Comparison of ENCODE assay signal across 8 mouse cellular contexts in genomic region chr8:84847684-84848435, GRCm38 (mm10). TPM values are rescaled to one million over a fixed set of nuclear protein-coding genes. Genes with fewer than 3 reads are reported as not detected.
DNase-seq lines count a peak whose midpoint lies in the region; ATAC-seq and TF ChIP-seq lines count a peak whose summit lies in the region.

No protein-coding gene starts in this region.

- peak overlapping the region; percentile 38 for H3K9ac ChIP-seq in liver, adult 2 months (ENCODE audit: low read depth, low read length)

- peaks cover 10% of the 10 kb centered on the region; the same call in 1 of the 2 replicates for H3K79me2 ChIP-seq in liver, adult 2 months (ENCODE audit: control insufficient read depth, insufficient read depth, low read length)

- peak overlapping the region; percentile 79 for H3K4me3 ChIP-seq in erythroblast, embryonic 14.5 days (replicated peaks)
- peak overlapping the region; percentile 77 for H3K4me3 ChIP-seq in E14TG2a.4 (replicated peaks; ENCODE audit: low read length)
- H3K4me3 ChIP-seq in forebrain, embryonic 10.5 days: peak overlapping the region; percentile 97
- 0 out of 2 replicates have a peak overlapping the region, but pooled peaks have one; percentile 68 for H3K4me3 ChIP-seq in liver, adult 2 months (ENCODE audit: insufficient read depth, low read depth, low read length)
- H3K4me3 ChIP-seq in small intestine, adult 2 months (ENCODE audit: low read depth, low read length): no peak overlapping the region

- H3K4me1 ChIP-seq in erythroblast, embryonic 14.5 days (ENCODE audit: control insufficient read depth): peaks cover 47% of the 10 kb centered on the region
- peaks cover 47% of the 10 kb centered on the region for H3K4me1 ChIP-seq in E14TG2a.4 (replicated peaks; ENCODE audit: low read depth, low read length)
- peaks cover 41% of the 10 kb centered on the region for H3K4me1 ChIP-seq in forebrain, embryonic 10.5 days
- H3K4me1 ChIP-seq in liver, adult 2 months (ENCODE audit: control insufficient read depth, insufficient read depth, low read length): peaks cover 20% of the 10 kb centered on the region
- H3K4me1 ChIP-seq in small intestine, adult 2 months (ENCODE audit: control insufficient read depth, insufficient read depth, insufficient read length, low read length): peaks cover 17% of the 10 kb centered on the region; the same call in 1 of the 2 replicates

- no peak for TF ChIP-seq POLR2A in liver, adult 2 months (IDR thresholded peaks at IDR 0.05; ENCODE audit: extremely low read depth, insufficient read depth, low read length)
- no peak for TF ChIP-seq POLR2A in small intestine, adult 2 months (IDR thresholded peaks at IDR 0.05; ENCODE audit: low read depth, low read length)

- H3K9me3 ChIP-seq in erythroblast, embryonic 14.5 days (ENCODE audit: control insufficient read depth, low read length): no peaks in the 10 kb centered on the region
- H3K9me3 ChIP-seq in E14TG2a.4 (ENCODE audit: low read length): no peaks in the 10 kb centered on the region
- no peaks in the 10 kb centered on the region for H3K9me3 ChIP-seq in forebrain, embryonic 10.5 days

- peaks cover 35% of the 10 kb centered on the region for H3K36me3 ChIP-seq in erythroblast, embryonic 14.5 days (ENCODE audit: control insufficient read depth)
- peaks cover 34% of the 10 kb centered on the region for H3K36me3 ChIP-seq in E14TG2a.4 (ENCODE audit: insufficient read depth, low read length)
- peaks cover 32% of the 10 kb centered on the region for H3K36me3 ChIP-seq in forebrain, embryonic 10.5 days (replicated peaks)
- peaks cover 25% of the 10 kb centered on the region for H3K36me3 ChIP-seq in liver, adult 2 months (ENCODE audit: control insufficient read depth, insufficient read depth, low read length)
- H3K36me3 ChIP-seq in small intestine, adult 2 months (ENCODE audit: control insufficient read depth, insufficient read depth, low read length): peaks cover 28% of the 10 kb centered on the region

- no peaks in the 10 kb centered on the region for H3K27me3 ChIP-seq in erythroblast, embryonic 14.5 days (ENCODE audit: control insufficient read depth)
- H3K27me3 ChIP-seq in E14TG2a.4 (ENCODE audit: insufficient read depth, low read length): no peaks in the 10 kb centered on the region
- H3K27me3 ChIP-seq in forebrain, embryonic 10.5 days (ENCODE audit: poor library complexity, severe bottlenecking): no peaks in the 10 kb centered on the region
- no peaks in the 10 kb centered on the region for H3K27me3 ChIP-seq in liver, adult 2 months (ENCODE audit: control insufficient read depth, insufficient read depth, low read length)
- no peaks in the 10 kb centered on the region for H3K27me3 ChIP-seq in small intestine, adult 2 months (ENCODE audit: control insufficient read depth, insufficient read depth, low read length)

- ATAC-seq in erythroblast, adult 5-6 weeks (replicated peaks; ENCODE audit: low FRiP score, poor library complexity, severe bottlenecking): no peak

- H3K27ac ChIP-seq in forebrain, embryonic 10.5 days: peak overlapping the region; percentile 97
- H3K27ac ChIP-seq in liver, adult 2 months (replicated peaks; ENCODE audit: insufficient read depth, low read depth, low read length): peak overlapping the region; percentile 75
- H3K27ac ChIP-seq in small intestine, adult 2 months (ENCODE audit: insufficient read depth, low read depth, low read length): peak overlapping the region; percentile 91

- no peak for TF ChIP-seq CTCF in E14TG2a.4 (conservative IDR thresholded peaks at IDR 0.05; ENCODE audit: low read length)
- TF ChIP-seq CTCF in liver, adult 2 months (IDR thresholded peaks at IDR 0.05; ENCODE audit: low read depth, low read length): no peak
- no peak for TF ChIP-seq CTCF in small intestine, adult 2 months (IDR thresholded peaks at IDR 0.05; ENCODE audit: extremely low read depth, insufficient read length, insufficient replicate concordance, low read depth, low read length)

- DNase-seq in forebrain, embryonic 10.5 days (ENCODE audit: extremely low spot score, low spot score): no peak
- DNase-seq in liver, adult 2 months (ENCODE audit: extremely low read depth, low read depth, low spot score): peak; percentile 72
- DNase-seq in layer of hippocampus, postnatal 25 days (ENCODE audit: extremely low spot score in 1 of 2, low spot score in 1 of 2): no peak
- no peak for DNase-seq in gastrocnemius, postnatal 25 days

- 63% methylated on average over 6 of the region's 6 CpGs for WGBS in forebrain, embryonic 10.5 days
- 34% methylated on average over 6 of the region's 6 CpGs for WGBS in liver, adult 2 months
- 20% methylated on average over 6 of the region's 6 CpGs for WGBS in small intestine, adult 2 months

RNA-seq across cellular contexts. Expression of gene Calr, which starts 1.1 kb away (rescaled TPM):
- 29.4 and 30.9 TPM in 2 replicates for polyA plus RNA-seq in erythroblast, embryonic 14.5 days (2012)
- total RNA-seq in erythroblast, adult 5-6 weeks (2015; ENCODE audit: low replicate concordance): 255 and 289 TPM in 2 replicates
- 800 and 908 TPM in 2 replicates for total RNA-seq in erythroblast, adult 5-6 weeks (2017; ENCODE audit: low replicate concordance)
- 735 and 764 TPM in 2 replicates for polyA plus RNA-seq in forebrain, embryonic 10.5 days (2016; fragmentation: Nextera tagmentation; extraction: Ambion mirVana)
- 411 and 458 TPM in 2 replicates for total RNA-seq in liver, adult 2 months (2014; rRNA removed)
- polyA plus RNA-seq in liver, adult 2 months (2012; rRNA removed): 308 and 349 TPM in 2 replicates
- 82.6 and 120 TPM in 2 replicates for polyA plus RNA-seq in small intestine, adult 2 months (2012; rRNA removed)
- total RNA-seq in layer of hippocampus, postnatal 25 days (2021): 100 to 1,000 TPM; 473 to 552 TPM
- 100 to 1,000 TPM; 178 to 214 TPM for total RNA-seq in gastrocnemius, postnatal 25 days (2021)

RNA-seq across cellular contexts. Expression of gene Rad23a, which starts 7.4 kb away (rescaled TPM):
- polyA plus RNA-seq in erythroblast, embryonic 14.5 days (2012): 740 and 808 TPM in 2 replicates
- total RNA-seq in erythroblast, adult 5-6 weeks (2015; ENCODE audit: low replicate concordance): 379 and 406 TPM in 2 replicates
- 572 and 669 TPM in 2 replicates for total RNA-seq in erythroblast, adult 5-6 weeks (2017; ENCODE audit: low replicate concordance)
- 130 and 137 TPM in 2 replicates for polyA plus RNA-seq in forebrain, embryonic 10.5 days (2016; fragmentation: Nextera tagmentation; extraction: Ambion mirVana)
- total RNA-seq in liver, adult 2 months (2014; rRNA removed): 28.2 and 40.7 TPM in 2 replicates
- 52.0 and 68.4 TPM in 2 replicates for polyA plus RNA-seq in liver, adult 2 months (2012; rRNA removed)
- 26.4 and 47.5 TPM in 2 replicates for polyA plus RNA-seq in small intestine, adult 2 months (2012; rRNA removed)
- 10 to 100 TPM; 67.0 to 69.7 TPM for total RNA-seq in layer of hippocampus, postnatal 25 days (2021)
- total RNA-seq in gastrocnemius, postnatal 25 days (2021): 100 to 1,000 TPM; 134 TPM

RNA-seq across cellular contexts. Expression of gene Farsa, which starts 8.9 kb away (rescaled TPM):
- 9.0 and 9.3 TPM in 2 replicates for polyA plus RNA-seq in erythroblast, embryonic 14.5 days (2012)
- 6.0 and 9.6 TPM in 2 replicates for total RNA-seq in erythroblast, adult 5-6 weeks (2015; ENCODE audit: low replicate concordance)
- total RNA-seq in erythroblast, adult 5-6 weeks (2017; ENCODE audit: low replicate concordance): 25.0 and 28.8 TPM in 2 replicates
- 143 and 144 TPM in 2 replicates for polyA plus RNA-seq in forebrain, embryonic 10.5 days (2016; fragmentation: Nextera tagmentation; extraction: Ambion mirVana)
- total RNA-seq in liver, adult 2 months (2014; rRNA removed): 11.0 and 13.6 TPM in 2 replicates
- 24.1 and 32.4 TPM in 2 replicates for polyA plus RNA-seq in liver, adult 2 months (2012; rRNA removed)
- 20.2 and 29.1 TPM in 2 replicates for polyA plus RNA-seq in small intestine, adult 2 months (2012; rRNA removed)
- total RNA-seq in layer of hippocampus, postnatal 25 days (2021): 10 to 100 TPM; 52.4 to 53.3 TPM
- total RNA-seq in gastrocnemius, postnatal 25 days (2021): 10 to 100 TPM; 21.2 to 24.2 TPM

RNA-seq across cellular contexts. Expression of gene Gadd45gip1, which starts 16.5 kb away (rescaled TPM):
- polyA plus RNA-seq in erythroblast, embryonic 14.5 days (2012): 10.3 and 11.6 TPM in 2 replicates
- total RNA-seq in erythroblast, adult 5-6 weeks (2015; ENCODE audit: low replicate concordance): 4.4 and 5.9 TPM in 2 replicates
- total RNA-seq in erythroblast, adult 5-6 weeks (2017; ENCODE audit: low replicate concordance): 7.4 and 7.7 TPM in 2 replicates
- polyA plus RNA-seq in forebrain, embryonic 10.5 days (2016; fragmentation: Nextera tagmentation; extraction: Ambion mirVana): 49.1 and 49.6 TPM in 2 replicates
- total RNA-seq in liver, adult 2 months (2014; rRNA removed): 26.7 and 28.1 TPM in 2 replicates
- polyA plus RNA-seq in liver, adult 2 months (2012; rRNA removed): 29.8 and 34.2 TPM in 2 replicates
- polyA plus RNA-seq in small intestine, adult 2 months (2012; rRNA removed): 50.5 and 64.1 TPM in 2 replicates
- 10 to 100 TPM; 23.7 to 27.3 TPM for total RNA-seq in layer of hippocampus, postnatal 25 days (2021)
- 10 to 100 TPM; 20.5 to 22.6 TPM for total RNA-seq in gastrocnemius, postnatal 25 days (2021)

RNA-seq across cellular contexts. Expression of gene Syce2, which starts 24.1 kb away (rescaled TPM):
- polyA plus RNA-seq in erythroblast, embryonic 14.5 days (2012): 15.0 TPM in 2 replicates
- total RNA-seq in erythroblast, adult 5-6 weeks (2015; ENCODE audit: low replicate concordance): 54.3 and 54.8 TPM in 2 replicates
- total RNA-seq in erythroblast, adult 5-6 weeks (2017; ENCODE audit: low replicate concordance): 10.6 and 24.4 TPM in 2 replicates
- polyA plus RNA-seq in forebrain, embryonic 10.5 days (2016; fragmentation: Nextera tagmentation; extraction: Ambion mirVana): 91.1 and 92.7 TPM in 2 replicates
- 1.1 and 1.6 TPM in 2 replicates for total RNA-seq in liver, adult 2 months (2014; rRNA removed)
- polyA plus RNA-seq in liver, adult 2 months (2012; rRNA removed): 0.92 and 1.0 TPM in 2 replicates
- 0.60 and 2.1 TPM in 2 replicates for polyA plus RNA-seq in small intestine, adult 2 months (2012; rRNA removed)
- total RNA-seq in layer of hippocampus, postnatal 25 days (2021): 10 to 100 TPM; 16.5 to 18.0 TPM
- total RNA-seq in gastrocnemius, postnatal 25 days (2021): 1 to 10 TPM in 1 of 2 experiments, under 1 TPM in 1; 0.95 to 1.2 TPM
